Mouse (Mus musculus): ENCODE results near the gene Myrfl.

Myrfl gene

DNA sequence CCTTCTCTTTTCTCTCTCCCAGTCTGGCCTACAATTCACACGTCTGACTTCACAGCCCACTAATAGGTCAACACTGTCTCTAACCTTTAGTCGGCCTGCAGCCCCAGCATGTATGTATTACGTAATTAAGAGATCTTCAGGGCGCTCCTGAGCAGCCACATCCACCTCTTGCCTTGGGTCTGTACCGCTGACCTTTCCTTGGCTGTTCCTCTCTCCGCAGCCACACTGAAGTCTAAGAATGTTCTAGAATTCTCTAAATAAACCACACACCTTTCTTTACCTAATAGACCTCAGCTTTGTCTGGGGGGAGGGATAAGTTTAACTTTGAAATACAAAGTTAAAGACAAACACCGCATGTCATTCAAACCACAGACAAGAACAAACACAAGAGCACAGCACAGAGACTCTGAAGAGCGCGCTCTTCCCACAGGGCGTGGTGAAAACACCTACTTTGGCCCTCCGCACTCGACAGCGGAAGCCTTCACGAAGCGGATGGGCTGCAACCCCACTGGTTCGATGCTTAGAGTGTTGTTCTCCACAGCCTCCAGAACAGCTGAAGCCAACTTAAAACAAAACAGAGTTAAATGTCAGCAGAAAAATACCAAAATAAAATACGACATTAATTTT lies 17.0 kb upstream of the Myrfl start:
- peak; percentile 90 for DNase-seq (ENCODE audit: low read depth)

DNA sequence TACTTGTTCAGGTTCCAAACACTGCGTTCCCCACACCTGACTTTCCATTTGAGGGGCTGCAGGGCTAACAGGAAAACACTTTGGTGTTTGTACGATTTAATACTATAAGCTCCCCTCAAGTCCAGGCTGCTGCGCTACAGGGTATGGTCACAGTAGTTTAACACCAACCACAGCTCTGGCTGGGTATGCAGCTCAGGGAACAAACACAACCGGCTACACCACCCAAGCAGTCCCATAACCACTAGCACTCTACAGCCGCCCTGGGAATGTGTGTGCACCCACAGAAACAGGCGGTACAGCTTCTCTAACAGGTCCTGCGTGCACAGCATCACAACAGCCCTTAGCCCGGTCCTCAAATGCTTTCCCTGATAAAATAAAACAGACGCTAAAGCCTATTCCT lies 16.1 kb upstream of the Myrfl start:
- DNase-seq (ENCODE audit: low read depth), result peak; percentile 35

DNA sequence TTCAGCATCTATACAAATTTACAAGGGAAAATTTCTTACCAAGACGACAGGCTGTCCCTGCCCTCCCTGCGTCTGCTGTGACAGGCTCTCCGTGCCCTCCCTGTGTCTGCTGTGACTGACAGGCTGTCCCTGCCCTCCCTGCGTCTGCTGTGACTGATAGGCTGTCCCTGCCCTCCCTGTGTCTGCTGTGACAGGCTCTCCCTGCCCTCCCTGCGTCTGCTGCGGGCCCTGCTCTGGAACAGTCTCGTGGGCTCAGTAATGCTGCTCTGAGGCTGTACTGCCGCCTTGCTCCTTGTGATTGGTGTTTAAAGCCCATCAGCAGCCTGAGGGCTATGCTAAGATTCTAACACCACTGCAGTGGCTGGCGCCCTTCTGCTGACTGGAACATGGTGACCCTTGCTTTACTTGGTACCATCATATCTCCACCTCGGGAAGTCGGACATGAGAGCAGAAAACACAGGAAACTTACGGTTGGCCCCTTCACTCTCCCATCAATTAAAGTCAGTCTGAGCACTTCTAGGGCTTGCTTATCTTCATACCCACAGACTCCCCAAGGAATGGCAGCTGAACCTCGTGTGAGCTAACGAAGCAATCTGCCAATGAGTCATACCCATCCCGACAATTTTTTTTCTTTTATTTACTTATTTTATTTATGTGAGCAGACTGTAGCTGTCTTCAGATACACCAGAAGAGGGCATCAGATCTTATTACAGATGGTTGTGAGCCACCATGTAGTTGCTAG lies 12.4 kb upstream of the Myrfl start:
- no peak for DNase-seq (ENCODE audit: low read depth)

DNA sequence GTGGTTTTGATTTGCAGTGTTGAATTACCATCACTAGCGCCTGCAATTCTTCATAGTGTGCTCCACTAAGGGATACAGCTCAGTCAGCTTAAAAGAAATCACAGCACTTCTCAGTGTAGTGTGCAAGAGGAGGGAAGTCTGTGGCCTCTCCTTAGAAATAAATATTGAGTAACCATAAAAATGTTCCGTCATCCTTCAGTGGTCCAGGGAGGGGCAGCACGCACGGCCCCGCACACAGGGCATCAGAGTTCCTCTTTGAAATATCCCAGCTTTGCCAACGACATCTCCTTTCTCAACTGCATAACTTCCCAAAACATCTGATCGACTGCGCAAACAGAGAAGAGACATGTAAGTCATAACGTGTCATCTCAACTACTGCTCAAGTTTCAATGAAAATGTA lies 10.1 kb upstream of the Myrfl start:
- DNase-seq (ENCODE audit: low read depth), result no peak

DNA sequence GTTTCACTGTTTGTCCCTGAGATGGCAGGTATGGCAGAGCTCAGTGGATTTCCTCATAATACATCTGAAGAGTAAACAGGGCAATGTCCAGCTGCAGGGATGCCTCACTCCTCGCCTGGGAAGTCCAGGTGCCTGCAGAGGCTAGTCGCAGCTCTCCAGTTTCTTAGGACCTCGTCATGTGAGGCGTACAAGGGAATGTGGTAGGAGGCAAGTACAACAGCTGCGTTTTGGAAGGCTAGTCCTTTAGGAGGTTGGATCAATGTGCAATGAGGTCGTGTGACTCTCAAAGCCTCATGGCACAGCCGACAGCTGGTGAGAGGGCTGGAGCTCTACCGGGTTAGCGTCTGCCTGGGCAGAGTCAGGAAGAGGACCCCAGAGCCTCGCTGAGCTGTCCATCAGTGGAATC lies 7.8 kb upstream of the Myrfl start:
- DNase-seq (ENCODE audit: low read depth), result no peak

DNA sequence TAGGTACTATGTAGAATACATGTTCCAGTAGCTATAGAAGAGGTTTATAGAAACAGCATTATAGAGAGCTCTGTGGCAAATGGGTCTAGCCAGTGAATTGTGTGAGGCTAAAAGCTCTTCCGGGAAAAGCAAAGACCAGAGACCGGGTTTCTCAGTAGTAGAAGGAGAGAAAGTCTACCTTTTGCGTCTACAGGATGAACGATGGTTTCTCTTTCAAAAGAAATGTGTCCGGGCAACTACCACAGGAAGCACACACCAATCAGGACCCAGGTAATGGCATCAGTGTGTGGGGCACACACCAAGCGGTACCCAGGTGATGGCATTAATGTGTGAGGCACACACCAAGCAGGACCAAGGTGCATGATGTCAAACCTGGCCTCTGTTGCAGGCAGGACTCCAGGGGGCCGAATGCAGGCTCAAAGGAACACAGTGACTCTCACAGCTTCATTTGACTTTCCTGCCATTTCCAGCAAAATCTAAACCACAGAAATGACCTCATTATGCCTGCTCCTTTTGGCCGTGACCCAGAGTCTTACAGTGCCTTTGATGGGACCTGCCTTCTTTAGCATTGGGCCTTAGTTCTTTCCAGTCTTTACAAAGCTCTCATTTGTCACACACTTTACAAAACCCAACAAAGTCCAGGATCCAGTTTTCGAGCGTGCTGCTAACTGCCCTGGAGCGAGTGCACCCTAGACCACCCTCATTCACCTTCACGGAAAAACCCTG lies 1.4 kb downstream of the Myrfl start:
- peak; percentile 45 for DNase-seq (ENCODE audit: low read depth)

DNA sequence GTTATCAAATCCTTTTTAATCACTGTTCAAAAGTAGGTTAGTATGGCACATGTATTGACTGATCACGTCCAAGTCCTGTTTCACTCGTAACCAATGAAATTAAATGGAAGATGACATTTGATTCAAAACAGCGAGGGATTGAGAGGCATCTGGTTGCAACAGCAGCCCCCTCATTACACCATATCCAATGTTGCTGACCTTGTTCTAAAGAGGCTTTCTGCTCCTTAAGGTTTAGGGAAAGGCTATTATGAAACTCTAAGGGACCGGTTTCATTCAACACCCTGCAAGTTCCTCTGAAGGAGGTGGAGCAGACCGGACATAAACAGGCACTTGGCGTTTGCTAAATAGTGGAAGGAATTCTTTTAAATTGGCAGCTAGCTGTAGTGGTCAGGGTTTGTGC lies 2.2 kb downstream of the Myrfl start:
- no peak for DNase-seq (ENCODE audit: low read depth)

DNA sequence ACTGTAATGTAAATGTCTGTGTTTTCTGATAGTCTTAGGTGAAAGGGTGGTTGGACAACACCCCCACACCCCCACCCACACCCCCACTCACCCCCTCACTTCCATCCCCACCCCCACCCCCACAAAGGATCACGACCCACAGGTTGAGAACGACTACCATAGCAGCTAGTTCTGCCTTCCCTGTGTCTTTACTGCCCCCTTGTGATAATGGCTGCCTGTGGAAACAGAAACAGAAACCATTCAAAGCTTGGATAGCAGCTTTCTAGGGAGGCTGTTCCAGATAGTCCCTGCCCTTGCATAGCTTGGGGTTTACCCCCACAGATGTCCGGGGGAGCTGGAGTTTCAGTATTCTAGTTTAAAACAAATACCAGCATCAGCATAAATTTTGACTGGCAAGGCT lies 3.0 kb downstream of the Myrfl start:
- DNase-seq (ENCODE audit: low read depth), result peak; percentile 78

DNA sequence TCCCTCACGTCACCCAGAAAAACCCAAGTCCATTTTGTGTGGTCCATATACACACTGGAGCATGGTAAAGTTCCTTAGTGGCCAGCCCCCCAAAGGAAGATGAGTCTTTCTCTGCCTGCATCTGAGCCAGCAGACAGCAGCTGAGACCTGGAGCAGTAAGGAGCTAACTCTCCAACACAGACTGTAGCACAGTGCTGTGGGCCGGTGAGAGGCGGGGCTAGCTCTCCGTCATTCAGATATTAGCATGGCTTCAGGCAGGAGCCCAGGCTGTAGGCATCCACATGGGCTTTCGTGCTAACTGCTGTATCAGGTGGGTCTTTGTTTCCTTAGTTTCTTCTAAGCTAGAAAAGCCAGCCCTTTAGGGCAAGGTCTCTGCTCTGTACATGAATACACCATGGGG lies 6.1 kb downstream of the Myrfl start:
- DNase-seq (ENCODE audit: low read depth), result no peak

DNA sequence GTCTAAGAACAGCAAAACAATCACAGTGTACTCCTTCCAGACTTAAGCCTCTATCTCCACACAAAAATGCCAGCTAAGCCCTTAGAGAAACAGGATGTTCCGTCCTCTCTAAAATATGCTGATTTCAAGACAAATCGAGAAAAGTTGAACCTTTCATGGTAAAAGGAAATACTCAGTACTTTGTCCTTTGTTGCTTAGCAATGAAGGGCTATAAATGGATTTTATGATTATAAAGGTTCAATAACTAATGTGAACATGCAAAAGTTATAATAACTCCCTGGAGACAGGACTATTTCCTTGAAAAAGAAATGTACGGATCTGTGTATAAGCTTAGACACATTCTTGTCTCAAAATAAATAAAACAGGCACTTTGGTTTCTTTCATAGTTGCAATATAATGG lies 12.2 kb downstream of the Myrfl start:
- no peak for DNase-seq (ENCODE audit: low read depth)

DNA sequence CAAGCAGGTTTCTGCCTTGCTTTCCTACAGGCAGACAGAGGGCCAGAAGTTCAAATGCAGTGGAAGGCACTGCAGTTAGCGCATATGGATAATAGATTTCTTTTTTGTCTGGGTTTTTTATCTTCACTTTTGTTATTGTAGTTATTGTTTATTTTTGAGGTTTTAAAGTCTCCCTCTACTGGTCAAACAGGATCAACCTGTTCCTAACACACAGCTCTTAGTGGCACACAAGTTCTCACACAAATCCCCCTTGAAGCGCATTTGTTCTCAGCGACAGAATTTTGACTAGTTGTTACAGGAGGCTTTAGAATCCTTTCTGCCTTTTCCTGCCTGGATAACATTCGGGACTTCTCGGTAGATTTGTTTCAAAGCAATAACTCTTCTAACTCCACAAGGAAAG lies 13.2 kb downstream of the Myrfl start:
- DNase-seq (ENCODE audit: low read depth), result peak; percentile 24

DNA sequence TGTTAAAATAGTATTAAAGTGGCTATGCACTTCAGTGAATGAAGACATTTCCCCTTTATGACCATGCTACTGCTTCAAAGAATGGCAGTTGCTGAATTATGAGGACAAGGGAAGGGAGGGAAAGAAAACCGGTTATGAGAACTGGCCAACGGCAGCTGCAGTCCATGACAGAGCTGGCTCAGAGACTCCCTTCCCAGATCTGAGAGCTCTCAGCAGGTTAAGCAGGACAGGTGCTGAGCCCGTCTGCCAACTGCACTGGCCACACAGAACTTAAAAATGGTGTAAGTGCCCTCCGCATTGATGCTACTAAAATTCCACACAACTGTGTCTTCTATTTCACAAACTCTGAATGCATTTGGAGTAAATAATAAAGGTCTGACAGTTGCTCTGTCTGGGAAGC lies 19.3 kb downstream of the Myrfl start:
- no peak for DNase-seq (ENCODE audit: low read depth)

DNA sequence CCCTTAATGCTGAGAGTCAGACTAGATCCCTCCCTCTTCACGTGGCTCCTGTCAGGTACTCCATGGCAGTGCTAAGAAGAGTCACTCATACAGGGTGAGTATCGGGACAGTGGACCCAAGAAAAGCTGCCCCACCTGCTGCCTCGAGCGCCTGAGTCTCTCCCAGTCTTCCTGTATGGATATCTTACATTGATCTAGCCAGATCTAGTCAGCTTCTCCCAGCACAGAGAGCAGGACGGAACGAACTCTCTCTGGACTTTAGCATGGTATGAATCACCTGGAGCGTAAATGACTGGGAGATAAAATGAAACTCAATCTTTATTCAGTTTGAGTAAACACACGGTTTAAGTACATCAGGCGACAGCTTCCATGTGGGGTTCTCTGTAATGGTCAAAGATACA lies 22.2 kb downstream of the Myrfl start:
- no peak for DNase-seq (ENCODE audit: low read depth)

DNA sequence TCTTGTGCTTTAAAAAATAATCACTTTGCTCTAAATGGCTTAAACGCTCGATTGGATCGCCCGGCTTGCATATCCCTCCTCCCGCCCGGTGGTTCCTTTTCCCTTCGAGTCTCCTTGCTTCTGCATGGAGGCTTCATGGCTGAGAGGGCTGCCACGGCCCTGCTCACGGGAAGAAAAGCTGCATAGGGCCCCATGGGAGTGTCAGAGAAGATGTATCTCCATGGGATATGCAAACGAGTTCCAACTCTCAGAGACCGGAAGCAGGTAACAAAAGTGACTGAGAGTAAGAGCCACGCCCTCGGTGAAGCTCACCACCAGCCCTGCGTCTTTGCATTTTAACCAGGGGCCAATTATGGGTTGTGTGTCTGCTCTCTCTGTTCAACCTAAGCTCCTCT lies 24.7 kb downstream of the Myrfl start:
- no peak for DNase-seq (ENCODE audit: low read depth)

DNA sequence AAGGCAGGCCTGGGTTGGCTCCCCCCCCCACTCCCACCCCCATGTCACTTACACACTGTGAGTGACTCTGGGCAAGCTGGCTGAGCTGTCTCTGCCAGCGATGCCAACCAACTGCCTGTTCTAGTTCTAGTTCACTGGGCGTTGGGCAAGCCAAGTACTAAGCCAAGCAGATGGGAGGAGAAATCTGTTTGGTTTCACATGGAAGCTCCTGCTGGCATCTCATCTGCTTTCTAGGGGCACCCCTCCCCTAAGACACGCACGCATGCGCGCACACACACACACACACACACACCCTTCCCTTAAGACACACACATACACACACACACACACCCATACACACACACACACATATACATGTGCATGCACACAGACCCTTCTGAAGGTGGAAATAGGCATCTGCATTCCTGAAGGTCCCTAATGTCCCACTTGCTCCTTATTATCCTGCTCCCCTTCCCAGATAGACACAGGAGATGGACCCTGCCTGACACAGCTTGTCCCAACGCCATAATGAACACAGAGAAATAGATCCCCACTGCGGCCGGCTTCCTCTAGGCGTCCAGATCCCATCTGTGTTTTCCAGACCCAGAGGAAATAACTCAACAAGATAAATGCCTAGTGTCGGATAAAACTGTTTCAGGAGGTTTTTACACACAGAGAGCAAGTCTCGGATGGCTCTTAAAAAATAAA lies 25.2 kb downstream of the Myrfl start:
- DNase-seq (ENCODE audit: low read depth), result no peak

DNA sequence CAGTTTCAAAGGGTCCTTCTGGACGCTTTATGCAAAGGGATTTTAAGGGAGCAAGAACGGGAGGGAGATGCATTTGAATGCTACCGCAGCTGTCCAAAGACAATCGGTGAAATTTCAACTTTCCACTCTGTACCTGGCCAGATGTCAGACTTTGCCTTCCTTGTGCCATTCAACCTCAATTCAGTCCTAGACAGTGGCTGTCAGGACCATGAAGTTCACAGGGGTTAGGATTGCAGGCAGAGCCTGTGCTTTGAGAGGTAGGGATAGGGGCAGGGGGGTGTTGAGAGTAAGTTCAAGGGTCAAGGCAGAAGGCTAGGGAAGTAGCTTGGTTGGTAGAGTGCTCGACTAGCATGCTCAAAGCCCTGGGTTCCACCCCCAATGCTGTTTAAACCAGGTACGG lies 25.9 kb downstream of the Myrfl start:
- no peak for DNase-seq (ENCODE audit: low read depth)

DNA sequence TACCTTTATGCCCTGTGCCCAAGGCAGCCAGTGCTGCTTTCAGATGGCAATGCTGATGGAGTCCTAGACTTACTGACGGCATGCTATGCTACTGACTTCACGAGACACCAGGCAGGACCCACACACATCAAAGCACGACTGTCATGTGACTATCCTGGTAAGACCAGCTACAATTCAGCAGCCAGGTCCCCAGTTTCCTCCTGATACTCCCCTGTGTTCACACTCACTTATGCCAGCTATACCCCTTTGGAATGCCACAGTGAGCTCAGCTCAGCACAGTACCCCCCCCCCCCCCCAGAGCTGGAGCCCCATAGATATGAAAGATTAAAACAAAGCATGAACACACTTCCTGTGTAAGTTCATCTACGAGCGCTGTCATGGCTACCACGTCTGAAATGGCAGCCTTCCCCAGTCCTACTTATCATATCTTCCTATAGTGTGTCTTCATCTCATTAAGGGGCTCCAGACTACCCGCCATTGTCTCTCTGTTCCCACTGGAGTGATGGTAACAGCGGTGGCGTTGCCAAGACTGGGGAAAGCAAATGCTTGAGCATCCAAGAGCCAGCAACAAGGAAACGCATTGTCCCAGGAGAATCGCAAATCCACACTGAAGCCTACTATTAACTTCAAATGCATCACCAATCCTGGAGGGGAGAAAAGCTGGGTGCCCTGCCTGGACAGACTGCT lies 43.4 kb downstream of the Myrfl start:
- DNase-seq (ENCODE audit: low read depth), result no peak

DNA sequence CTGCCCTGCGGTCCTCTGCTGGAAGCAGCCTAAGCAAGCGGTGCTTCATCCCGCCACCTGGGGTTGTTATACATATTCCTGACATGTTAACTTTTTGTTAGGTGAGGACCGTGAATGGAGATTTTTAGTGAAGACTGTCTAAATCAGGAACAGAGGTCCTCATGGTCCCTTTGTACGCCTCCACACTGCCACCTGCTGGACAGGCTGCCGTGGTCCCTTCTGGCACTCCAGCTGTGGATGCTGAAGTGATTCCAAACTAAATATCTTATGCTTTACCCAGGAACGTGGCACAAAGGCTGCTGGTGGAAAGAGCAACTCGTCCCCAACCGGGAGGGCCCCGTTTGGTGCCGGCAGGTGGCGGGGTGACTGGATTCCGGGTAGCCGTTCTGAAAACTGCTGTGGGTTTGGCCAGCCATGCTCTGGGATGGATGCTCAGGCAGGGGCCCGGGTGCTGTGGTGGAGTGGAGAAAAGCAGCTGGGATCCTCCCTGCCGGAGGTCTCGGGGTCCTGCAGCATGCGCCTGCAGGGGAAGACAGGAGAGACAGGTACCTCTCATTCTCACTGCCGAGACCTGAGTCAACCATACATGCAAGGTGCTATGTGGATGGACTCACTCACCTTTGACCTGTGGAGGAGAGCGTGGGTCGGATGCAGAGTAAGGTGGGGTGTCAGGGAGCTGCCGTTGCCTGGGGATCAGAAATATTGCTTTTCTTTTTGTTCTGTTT lies 47.8 kb downstream of the Myrfl start:
- DNase-seq (ENCODE audit: low read depth), result peak; percentile 77

DNA sequence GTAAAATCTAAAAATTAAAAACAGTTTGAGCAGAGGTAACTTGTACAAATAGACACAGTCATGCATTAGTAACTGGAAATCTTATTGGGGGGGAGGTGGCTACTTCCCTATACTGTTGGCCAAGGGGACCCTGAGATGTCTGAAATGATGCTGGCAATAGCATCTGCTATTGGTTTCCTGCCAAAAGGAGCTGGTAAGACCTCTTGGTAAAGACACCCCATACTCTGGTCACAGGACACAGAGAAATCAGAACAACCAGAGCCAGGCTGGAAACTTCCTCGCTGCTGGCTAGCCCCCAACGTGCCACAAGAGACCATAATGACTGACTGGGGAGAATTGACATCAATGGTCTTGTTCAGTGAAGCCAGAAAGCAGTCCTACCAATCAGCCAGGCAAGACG lies 55.2 kb downstream of the Myrfl start:
- DNase-seq (ENCODE audit: low read depth), result no peak

DNA sequence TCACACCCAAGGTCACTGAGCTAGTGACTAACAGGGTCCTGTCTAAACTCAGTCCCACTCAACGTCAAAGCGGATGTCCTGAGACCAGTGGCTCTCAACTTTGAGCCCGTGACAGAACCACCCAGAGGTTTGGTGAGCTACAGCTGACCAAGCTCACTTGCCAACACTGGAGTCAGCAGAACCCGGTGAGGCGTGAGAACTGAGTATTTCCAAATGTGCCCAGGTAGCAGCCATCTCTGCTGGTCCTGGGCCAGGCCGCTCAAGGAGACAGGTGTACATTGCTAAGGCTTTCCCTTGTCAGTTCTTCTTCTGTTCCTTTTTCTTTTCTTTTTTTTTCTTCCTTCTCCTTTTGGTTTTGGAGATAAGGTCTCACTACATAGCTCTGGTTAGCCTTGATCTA lies 66.0 kb downstream of the Myrfl start:
- no peak for DNase-seq (ENCODE audit: low read depth)

DNA sequence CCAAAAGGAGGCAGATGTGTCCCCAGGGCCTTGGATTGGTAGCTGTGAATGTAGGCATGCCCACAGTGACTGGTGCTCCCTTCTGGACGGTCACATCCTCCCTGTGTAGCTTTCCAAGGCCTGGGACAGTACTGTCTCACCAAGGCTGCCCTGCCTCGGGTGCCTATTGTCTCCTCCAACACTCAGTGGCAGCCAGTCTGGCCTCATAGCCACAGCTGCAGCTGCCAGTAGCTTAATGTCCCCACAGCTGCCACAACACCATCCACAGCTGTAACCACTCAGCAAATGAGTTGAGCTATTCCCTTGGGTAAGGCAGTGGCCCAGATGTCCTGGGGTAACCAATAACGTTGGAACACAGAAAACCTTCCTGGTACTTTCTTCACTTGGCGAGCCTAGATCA lies 68.6 kb downstream of the Myrfl start:
- DNase-seq (ENCODE audit: low read depth), result no peak

DNA sequence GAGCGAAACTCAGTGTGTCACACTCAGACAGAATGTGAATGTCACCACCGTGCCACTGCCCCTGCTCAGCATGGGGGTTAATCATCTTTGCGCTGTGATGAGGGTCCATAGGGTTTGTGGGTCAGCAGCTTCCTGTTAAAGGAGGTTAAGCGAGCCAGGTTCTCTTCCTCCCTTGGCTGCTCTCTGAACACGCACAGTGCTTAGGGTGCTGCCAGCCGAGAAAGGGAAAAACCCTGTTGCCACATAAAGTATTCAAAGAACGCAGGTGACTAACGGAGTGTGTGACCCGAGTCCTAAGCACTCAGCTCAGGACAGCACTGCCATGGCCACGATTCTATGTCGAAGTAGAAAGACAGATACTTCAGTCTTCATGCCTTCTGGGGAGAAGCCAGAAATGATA lies 69.4 kb downstream of the Myrfl start:
- no peak for DNase-seq (ENCODE audit: low read depth)

All from induced T-regulatory cell, adult 2 months (primary cell).